In the genomic region with DNA sequence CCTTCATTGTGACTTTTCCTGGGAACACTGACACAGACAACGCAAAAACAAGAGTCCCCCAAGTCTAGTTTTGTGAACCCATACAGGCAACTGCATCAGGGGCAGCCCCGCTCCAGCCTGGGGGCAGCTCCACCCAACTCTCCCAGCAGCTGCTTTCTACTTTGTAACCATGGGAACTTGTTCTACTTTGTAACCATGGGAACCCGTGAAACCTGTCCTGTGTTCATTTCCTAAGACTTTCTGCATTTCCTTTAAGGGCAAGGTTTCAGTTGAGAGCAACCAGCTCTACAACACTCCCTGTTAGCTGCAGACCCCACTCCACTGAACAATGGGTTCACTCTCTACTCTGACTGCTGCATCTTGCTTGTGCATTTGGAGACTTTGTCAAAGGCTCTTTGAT, we compare ENCODE assay signal across 15 mouse cellular contexts. TPM values are rescaled to one million over a fixed set of nuclear protein-coding genes. Genes with fewer than 3 reads are reported as not detected.
DNase-seq lines count a peak whose midpoint lies in the region; ATAC-seq lines count a peak whose summit lies in the region.
"Had no signal": no experiment of that assay in that cellular context is flagged by ENCODE, and none has a peak within 500 bp of the region (broad histone marks: within the 10 kb centered on the region; RNA-seq: fewer than 3 reads in every experiment).

No protein-coding gene starts in this region.

- no peak overlapping the region for H3K4me3 ChIP-seq in forebrain, embryonic 15.5 days
- no peak overlapping the region for H3K4me3 ChIP-seq in midbrain, embryonic 14.5 days (replicated peaks; ENCODE audit: low read depth, low read length)
- H3K4me3 ChIP-seq: neural tube, embryonic 13.5 days had no signal

- H3K9me3 ChIP-seq in forebrain, embryonic 15.5 days: no peaks in the 10 kb centered on the region
- no peaks in the 10 kb centered on the region for H3K9me3 ChIP-seq in midbrain, embryonic 14.5 days (ENCODE audit: control insufficient read depth, low read length)
- H3K9me3 ChIP-seq: neural tube, embryonic 13.5 days had no signal

- no peak overlapping the region for H3K27ac ChIP-seq in forebrain, embryonic 15.5 days (replicated peaks)
- H3K27ac ChIP-seq in midbrain, embryonic 14.5 days (replicated peaks; ENCODE audit: low read depth, low read length): no peak overlapping the region
- H3K27ac ChIP-seq: hindbrain, embryonic 14.5 days; macrophage; neural tube, embryonic 13.5 days had no signal

- H3K27me3 ChIP-seq in forebrain, embryonic 15.5 days: peaks cover 7% of the 10 kb centered on the region; the same call in 1 of the 2 replicates
- peaks cover 12% of the 10 kb centered on the region; the same call in 1 of the 2 replicates for H3K27me3 ChIP-seq in midbrain, embryonic 14.5 days (ENCODE audit: control insufficient read depth, insufficient read depth, low read length)

- intact Hi-C loops in left cerebral cortex, postnatal 14 days (cut with DNase I): no loop called here

- H3K4me2 ChIP-seq in forebrain, embryonic 15.5 days (replicated peaks): no peak overlapping the region
- no peak overlapping the region for H3K4me2 ChIP-seq in midbrain, embryonic 14.5 days (ENCODE audit: low read length)
- H3K4me2 ChIP-seq: heart, embryonic 11.5 days; hindbrain, embryonic 14.5 days; neural tube, embryonic 13.5 days had no signal

- H3K36me3 ChIP-seq in forebrain, embryonic 15.5 days: no peaks in the 10 kb centered on the region
- no peaks in the 10 kb centered on the region for H3K36me3 ChIP-seq in midbrain, embryonic 14.5 days (ENCODE audit: control insufficient read depth, insufficient read depth, low read length)
- H3K36me3 ChIP-seq: neural tube, embryonic 13.5 days had no signal

- peaks cover 4% of the 10 kb centered on the region for H3K4me1 ChIP-seq in forebrain, embryonic 15.5 days
- H3K4me1 ChIP-seq in midbrain, embryonic 14.5 days (ENCODE audit: control insufficient read depth, insufficient read depth, low read length): 0 out of 2 replicates have a peak, but pooled peaks cover 4% of the 10 kb centered on the region

- DNase-seq in left cerebral cortex, postnatal 14 days (ENCODE audit: low spot score in 2 of 2): peak; percentile 16 to 41
- no peak for DNase-seq in left cerebral cortex, adult 8-10 months (ENCODE audit: low spot score in 2 of 2)
- peak; percentile 89 for DNase-seq in R1 (ENCODE audit: low read depth, low spot score)
- DNase-seq in midbrain, embryonic 14.5 days: peak; percentile 50
- DNase-seq in layer of hippocampus, adult 18-20 months (ENCODE audit: low spot score in 2 of 2): no peak
- DNase-seq in Muller cell, postnatal 12 days (ENCODE audit: inconsistent ontology term): no peak
- DNase-seq: kidney, postnatal 36 days had no signal

- 14% methylated on average over 3 of the region's 3 CpGs for WGBS in forebrain, embryonic 15.5 days
- 9% methylated on average over 3 of the region's 3 CpGs for WGBS in midbrain, embryonic 14.5 days

- peak; percentile 60 for ATAC-seq in forebrain, embryonic 15.5 days (replicated peaks)
- ATAC-seq in midbrain, embryonic 14.5 days (ENCODE audit: low FRiP score, low TSS enrichment): no peak
- no peak for ATAC-seq in megakaryocyte-erythroid progenitor cell, adult 5-6 weeks (replicated peaks; ENCODE audit: low FRiP score, low TSS enrichment, poor library complexity, severe bottlenecking)

- no peak overlapping the region for H3K9ac ChIP-seq in forebrain, embryonic 15.5 days (replicated peaks)
- H3K9ac ChIP-seq in midbrain, embryonic 14.5 days (replicated peaks; ENCODE audit: low read length): no peak overlapping the region
- H3K9ac ChIP-seq: hindbrain, embryonic 14.5 days; neural tube, embryonic 13.5 days had no signal

RNA-seq across cellular contexts. Expression of a gene that starts 15.4 kb away (rescaled TPM):
- total RNA-seq in left cerebral cortex, postnatal 14 days (2021): 10 to 100 TPM; 80.7 to 82.4 TPM
- 10 to 100 TPM; 44.5 to 52.1 (median 47.5) TPM for total RNA-seq in left cerebral cortex, adult 8-10 months (2022)
- polyA plus RNA-seq in forebrain, embryonic 15.5 days (2015; fragmentation: Nextera tagmentation; extraction: Ambion mirVana): 45.1 and 50.0 TPM in 2 replicates
- polyA plus RNA-seq in midbrain, embryonic 14.5 days (2014; fragmentation: Nextera tagmentation; extraction: Ambion mirVana): 25.4 and 46.9 TPM in 2 replicates
- total RNA-seq in layer of hippocampus, adult 18-20 months (2021): 10 to 100 TPM; 44.2 to 48.9 TPM
- 1.7 TPM in 1 of 2 replicates, not detected in the other for total RNA-seq in megakaryocyte-erythroid progenitor cell, adult 5-6 weeks (2014; fragmentation: Nextera tagmentation)
- 0.89 TPM in 1 of 2 replicates, not detected in the other for total RNA-seq in megakaryocyte-erythroid progenitor cell, adult 5-6 weeks (2017)
- total RNA-seq: common myeloid progenitor, adult 5-6 weeks had no signal
- polyA plus RNA-seq: C2C12, macrophage had no signal

Comparison
In these comparisons a context has a peak if more than half of its experiments do, and no peak if none do; other contexts are left out.
1. DNase-seq: peak in left cerebral cortex, postnatal 14 days (2 of 2), R1 (single experiment) and midbrain, embryonic 14.5 days (single experiment); none in left cerebral cortex, adult 8-10 months (0 of 2), layer of hippocampus, adult 18-20 months (0 of 2) and Muller cell, postnatal 12 days (single experiment).
2. RNA of a gene that starts 15.4 kb away (total RNA-seq): 80.7 to 82.4 TPM in left cerebral cortex, postnatal 14 days, 44.5 to 52.1 TPM in left cerebral cortex, adult 8-10 months and 44.2 to 48.9 TPM in layer of hippocampus, adult 18-20 months; 0.89 to 1.7 TPM in megakaryocyte-erythroid progenitor cell, adult 5-6 weeks; every median in the first group is over 10 times any median in the second.